Mouse (Mus musculus): ENCODE results near the gene Dck.
"Not testable (repeated sequence)": the region's sequence is repeated elsewhere in the genome, so short reads cannot be mapped to it uniquely, and the experiment has no call there.

Dck gene

GRCm38 (mm10) chr5:88764987-88765481 is at the start of gene Dck:
TSS of gene Dck (plus strand) at chr5:88764996.
- DNase-seq (ENCODE audit: low spot score in 2 of 2) = peak; percentile 95 to 96

GRCm38 (mm10) chr5:88716983-88717382 is 47.8 kb upstream of the Dck start:
- DNase-seq (ENCODE audit: low spot score in 2 of 2) = no peak

GRCm38 (mm10) chr5:88720116-88721002 is 44.4 kb upstream of the Dck start, which contains the start of gene Mob1b:
TSS of gene Mob1b (plus strand) at chr5:88720855.
- peak; percentile 90 to 95 for DNase-seq (ENCODE audit: low spot score in 2 of 2)

DNA sequence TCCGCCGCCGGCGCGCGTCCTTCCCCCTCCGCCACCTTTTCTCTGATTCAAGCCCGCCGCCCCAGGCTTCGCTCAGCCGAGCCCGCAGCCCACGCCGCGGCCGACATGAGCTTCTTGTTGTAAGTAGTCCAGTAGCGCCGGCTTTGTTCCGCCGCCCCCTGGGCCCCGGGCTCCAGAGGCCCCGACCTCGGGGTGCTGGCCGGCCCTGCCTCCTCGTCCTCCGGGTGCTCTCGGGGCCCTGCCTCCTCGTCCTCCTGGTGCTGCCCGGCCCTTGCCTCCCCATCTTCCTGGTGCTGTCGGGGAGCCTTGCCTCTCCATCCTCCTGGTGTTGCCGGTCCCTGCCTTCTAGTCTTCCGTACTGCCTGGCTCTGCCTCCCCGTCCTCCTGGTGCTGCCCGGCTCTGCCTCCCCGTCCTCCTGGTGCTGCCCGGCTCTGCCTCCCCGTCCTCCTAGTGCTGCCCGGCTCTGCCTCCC is 43.8 kb upstream of the Dck start:
- no peak for DNase-seq (ENCODE audit: low spot score in 2 of 2)

DNA sequence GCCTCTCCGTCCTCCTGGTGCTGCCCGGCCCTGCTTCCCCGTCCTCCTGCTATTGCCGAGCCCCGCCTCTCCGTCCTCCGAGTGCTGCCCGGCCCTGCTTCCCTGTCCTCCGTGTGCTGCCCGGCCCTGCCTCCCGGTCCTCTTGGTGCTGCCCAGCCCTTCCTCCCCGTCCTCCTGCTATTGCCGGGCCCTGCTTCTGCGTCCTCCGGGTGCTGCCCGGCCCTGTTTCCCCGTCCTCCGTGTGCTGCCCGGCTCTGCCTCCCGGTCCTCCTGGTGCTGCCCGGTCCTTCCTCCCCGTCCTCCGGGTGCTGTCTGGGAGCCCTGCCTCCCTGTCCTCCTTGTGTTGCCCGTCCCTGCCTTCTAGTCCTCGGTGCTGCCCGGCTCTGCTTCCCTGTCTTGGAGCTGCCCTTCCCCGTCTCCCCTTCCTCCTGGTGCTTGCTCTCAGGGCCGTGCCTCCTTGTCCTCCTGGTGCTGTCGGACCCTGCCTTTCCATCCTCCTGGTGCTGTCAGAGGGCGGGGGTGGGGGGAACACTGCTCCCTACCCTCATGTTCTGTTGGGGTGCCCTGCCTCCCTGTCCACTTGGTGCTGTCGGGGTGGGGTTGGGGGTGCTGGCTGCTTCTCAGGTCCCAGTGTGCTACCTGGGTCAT is 43.1 kb upstream of the Dck start:
- DNase-seq (ENCODE audit: low spot score in 2 of 2) = peak in 1 of 2 experiments; percentile 19

- DNase-seq (ENCODE audit: low spot score in 2 of 2) = no peak
Measured at GRCm38 (mm10) chr5:88722213-88722600, 42.6 kb upstream of the Dck start.

DNA sequence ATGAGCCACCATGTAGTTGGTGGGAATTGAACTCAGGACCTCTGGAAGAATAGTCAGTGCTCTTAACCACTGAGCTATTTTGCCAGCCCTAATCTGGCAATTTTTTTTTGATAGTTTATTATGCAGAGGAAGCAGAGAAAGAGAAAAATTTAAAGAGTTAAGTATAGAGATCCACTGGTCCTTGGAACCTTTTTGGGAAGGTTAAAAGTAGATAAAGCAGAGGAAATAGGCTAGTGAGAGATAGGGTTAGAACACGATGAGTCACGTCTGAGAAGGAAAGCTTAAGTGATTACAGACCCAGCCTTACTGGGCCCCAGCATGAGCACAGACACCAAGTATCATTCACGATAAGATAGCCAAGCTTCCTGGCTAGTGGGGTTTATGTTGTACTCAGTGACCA is 40.8 kb upstream of the Dck start:
- DNase-seq (ENCODE audit: low spot score in 2 of 2) = no peak

GRCm38 (mm10) chr5:88727593-88728144 is 37.1 kb upstream of the Dck start:
- no peak for DNase-seq (ENCODE audit: low spot score in 2 of 2)

DNA sequence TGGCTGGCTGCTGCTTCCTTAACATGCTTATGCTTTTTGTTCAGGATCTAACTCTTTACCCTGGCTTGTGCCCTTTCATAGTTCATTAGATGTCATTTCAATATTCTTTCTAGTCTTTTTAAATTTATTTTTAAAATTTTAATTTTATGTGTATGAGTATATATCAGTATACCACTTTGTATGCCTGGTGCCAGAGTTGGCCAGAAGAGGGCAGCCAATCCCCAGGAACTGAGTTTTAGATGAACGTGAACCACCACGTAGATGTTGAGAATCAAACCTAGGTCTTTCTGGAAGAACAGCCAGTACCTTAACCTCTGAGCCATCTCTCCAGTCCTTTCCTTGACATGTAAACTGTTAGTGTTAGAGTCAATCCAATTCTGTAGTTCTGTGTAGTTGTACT is 30.0 kb upstream of the Dck start:
- DNase-seq (ENCODE audit: low spot score in 2 of 2) = no peak

DNA sequence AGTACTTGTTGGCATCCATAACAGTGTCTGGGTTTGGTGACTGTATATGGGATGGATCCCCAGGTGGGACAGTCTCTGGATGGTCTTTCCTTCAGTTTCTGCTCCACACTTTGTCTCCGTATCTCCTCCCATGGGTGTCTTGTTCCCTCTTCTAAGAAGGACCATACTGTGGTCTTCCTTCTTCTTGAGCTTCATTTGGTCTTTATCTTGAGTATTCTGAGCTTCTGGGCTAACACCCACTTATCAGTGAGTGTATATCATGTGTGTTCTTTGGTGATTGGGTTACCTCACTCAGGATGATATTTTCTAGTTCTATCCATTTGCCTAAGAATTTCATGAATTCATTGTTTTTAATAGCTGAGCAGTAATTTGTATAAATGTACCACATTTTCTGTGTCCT is 23.7 kb upstream of the Dck start:
- not testable (repeated sequence) for DNase-seq (ENCODE audit: low spot score in 2 of 2)

GRCm38 (mm10) chr5:88747774-88748173 is 17.0 kb upstream of the Dck start:
- no peak for DNase-seq (ENCODE audit: low spot score in 2 of 2)

DNA sequence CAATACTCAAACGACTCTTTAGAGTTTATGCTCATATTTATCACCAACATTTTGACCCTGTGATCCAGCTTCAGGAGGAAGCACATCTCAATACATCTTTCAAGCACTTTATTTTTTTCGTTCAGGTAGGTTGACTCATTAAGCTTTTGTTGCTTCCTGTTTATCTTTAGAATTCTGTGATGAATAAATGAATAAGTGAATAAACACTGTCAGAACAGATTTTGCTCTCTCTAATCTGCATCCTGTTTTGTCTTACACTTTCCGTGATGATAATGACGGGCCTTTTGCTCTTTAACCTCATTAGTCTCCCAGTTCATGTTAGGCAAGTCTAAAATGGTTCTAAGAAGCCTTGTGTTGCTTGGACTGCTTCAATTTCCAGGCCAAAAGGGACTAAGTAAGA is 11.6 kb upstream of the Dck start:
- DNase-seq (ENCODE audit: low spot score in 2 of 2) = no peak

DNA sequence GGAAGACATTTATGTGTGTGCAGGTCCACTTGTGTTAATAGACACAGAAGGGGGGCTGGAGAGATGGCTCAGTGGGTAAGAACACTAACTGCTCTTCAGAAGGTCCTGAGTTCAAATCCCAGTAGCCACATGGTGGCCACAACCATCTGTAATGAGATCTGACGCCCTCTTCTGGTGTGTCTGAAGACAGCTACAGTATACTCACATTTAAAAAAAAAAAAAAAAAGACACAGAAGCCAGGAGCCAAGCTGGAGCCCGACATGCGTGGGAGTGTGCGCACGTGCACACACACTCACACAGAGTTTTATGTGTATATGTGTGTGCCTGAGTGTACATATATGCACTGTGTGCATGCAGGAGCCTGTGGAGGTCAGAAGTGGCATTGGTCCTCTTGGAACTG is 2.2 kb upstream of the Dck start:
- DNase-seq (ENCODE audit: low spot score in 2 of 2) = no peak

DNA sequence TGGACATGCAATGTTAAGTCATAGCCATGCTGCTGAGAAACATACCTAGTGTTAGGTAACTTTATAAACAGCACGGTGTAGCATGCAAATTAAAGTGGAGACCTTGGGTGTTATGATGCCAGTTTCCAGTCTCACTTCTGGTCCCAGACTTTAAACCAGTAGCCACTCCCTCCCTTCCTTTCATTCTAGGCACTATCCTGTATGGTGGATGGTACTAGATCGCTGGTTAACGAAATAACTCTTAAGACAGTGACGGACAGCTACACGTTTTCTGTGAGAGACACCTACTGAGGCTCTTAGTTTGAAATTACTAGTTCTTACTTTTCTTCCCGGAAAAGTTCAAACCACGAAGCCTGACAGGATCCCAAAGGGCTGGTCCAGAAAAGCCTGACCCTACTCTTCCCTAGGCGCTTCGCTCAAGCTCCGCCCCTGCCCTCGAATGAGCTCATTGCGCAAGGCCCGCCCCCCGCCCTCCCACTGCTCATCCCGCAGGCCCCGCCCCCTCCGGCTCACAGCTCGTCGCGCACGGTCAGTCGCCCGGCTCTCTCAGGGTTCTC is 288 bp upstream of the Dck start:
- DNase-seq (ENCODE audit: low spot score in 2 of 2) = no peak

DNA sequence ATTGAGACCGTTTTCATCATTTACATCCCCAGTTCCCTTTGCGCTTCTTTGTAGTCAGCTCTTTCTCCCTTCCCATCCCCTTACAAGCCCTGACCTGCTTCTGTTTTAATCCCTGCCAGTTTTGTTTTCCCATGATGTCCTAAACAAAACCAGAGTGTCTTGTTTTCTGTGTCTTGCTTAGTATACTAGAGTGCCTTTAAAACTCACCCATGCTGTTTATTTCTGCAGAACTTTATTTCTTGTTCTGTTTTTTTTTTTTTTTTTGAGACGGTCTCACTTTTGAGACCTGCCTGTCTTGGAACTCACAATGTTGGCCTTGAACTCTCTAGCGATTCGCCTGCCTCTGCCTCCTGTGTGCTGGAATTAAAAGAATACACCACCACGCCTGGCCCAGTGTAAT is 791 bp downstream of the Dck start:
- no peak for DNase-seq (ENCODE audit: low spot score in 2 of 2)

- DNase-seq (ENCODE audit: low spot score in 2 of 2) = no peak
Measured at GRCm38 (mm10) chr5:88766121-88766520, 1.3 kb downstream of the Dck start.

- no peak for DNase-seq (ENCODE audit: low spot score in 2 of 2)
Measured at GRCm38 (mm10) chr5:88766863-88767262, 2.1 kb downstream of the Dck start.

GRCm38 (mm10) chr5:88768201-88768600 is 3.4 kb downstream of the Dck start:
- DNase-seq (ENCODE audit: low spot score in 2 of 2) = no peak

DNA sequence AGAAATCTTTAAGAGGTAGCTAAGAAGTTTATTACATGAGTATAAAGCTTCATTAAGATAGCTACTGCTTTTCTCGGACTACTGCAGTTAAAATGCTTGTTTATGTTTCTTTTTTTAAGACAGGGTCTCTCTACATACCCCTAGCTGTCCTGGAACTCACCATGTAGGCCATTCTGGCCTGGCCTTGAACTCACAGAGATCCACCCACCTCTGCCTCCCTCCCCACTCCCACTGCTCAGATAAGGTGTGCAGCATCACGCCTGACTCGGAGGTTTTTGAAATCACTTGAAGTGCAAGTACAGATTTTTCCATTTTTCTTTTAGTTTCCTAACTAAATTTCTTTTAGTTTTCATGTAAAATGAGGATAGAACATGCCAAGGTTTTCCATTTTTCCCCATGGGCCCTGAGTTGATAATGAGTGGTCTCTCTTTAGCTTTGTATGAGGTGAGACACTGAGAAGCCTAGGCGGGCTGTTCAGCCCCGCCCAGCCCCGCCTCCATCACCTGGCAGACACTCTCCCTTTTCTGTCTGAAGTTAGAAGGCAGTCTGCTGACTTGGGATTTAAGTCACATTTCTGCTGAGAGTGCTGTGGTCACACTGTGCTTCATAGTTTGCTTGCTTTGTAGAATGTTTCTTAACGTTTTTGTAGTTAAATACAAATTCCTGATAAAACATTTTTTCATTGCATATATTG is 17.4 kb downstream of the Dck start:
- no peak for DNase-seq (ENCODE audit: low spot score in 2 of 2)

DNA sequence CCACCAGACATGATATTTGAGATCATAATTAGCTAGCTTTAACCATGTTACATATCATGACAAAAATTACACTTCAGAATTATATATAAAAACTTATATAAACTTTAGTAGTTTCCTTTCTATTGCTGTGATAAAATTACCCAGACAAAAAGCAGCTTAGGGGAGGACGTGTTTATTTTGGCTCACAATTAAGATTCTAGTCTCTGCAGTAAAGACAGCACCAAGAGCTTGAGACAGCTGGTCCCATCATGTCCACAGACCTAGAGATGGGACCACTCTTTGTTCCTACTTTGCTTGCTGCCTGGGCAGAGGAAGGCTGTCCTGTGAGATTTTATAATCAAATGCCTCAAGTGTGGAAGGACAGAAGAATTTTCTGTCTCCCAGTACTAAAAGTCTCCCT is 20.3 kb downstream of the Dck start:
- DNase-seq (ENCODE audit: low spot score in 2 of 2) = no peak

DNA sequence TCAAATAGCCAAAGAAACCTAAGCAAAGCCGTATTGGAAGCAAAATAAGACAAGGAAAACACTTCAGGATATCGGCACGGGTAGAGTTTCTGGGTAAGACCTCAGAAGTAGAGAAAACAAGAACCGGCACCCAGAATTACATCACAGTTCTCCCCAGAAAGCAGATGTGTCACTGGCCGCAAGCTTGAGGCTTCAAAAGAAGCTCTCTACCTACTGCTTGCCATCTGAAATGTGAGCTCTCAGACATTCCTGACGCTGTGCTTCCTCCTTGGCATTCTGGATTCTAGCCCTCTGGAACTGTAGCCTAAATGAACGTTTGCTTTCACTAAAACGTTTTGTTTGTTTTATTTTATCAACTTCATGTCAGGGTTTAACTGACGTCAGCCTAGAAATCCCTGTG is 25.9 kb downstream of the Dck start:
- DNase-seq (ENCODE audit: low spot score in 2 of 2) = no peak

Data from frontal cortex, postnatal 14 days (tissue).